Mouse (Mus musculus) ES-Bruce4 (cell line): ENCODE data around the gene Olfr1233. TPM values are rescaled to one million over a fixed set of nuclear protein-coding genes. Genes with fewer than 3 reads are reported as not detected.

Experiments
- H3K27ac ChIP-seq: 2 replicates; pipeline ENCODE4 v1.5.1; 2012; ENCODE audit warnings: low read length, inconsistent platforms; ENCODE audit not compliant: insufficient read depth
- H3K27me3 ChIP-seq: 2 replicates; pipeline ENCODE4 v1.6.1; 2012; ENCODE audit warnings: mild to moderate bottlenecking, low read length, inconsistent platforms; ENCODE audit not compliant: control insufficient read depth, poor library complexity, insufficient read depth, severe bottlenecking
- H3K36me3 ChIP-seq: 2 replicates; pipeline ENCODE4 v1.6.1; 2012; ENCODE audit warnings: inconsistent platforms, mild to moderate bottlenecking, low read length, moderate library complexity; ENCODE audit not compliant: control insufficient read depth, poor library complexity, insufficient read depth, severe bottlenecking
- H3K4me1 ChIP-seq: one replicate; pipeline ENCODE4 v1.8.1; 2011; ENCODE audit warnings: low read length; ENCODE audit not compliant: control insufficient read depth, insufficient read depth
- H3K4me3 ChIP-seq: 2 replicates; pipeline ENCODE4 v1.5.1; 2011; ENCODE audit warnings: low read depth, mild to moderate bottlenecking, low read length
- H3K9ac ChIP-seq: 2 replicates; pipeline ENCODE4 v1.6.1; 2012; ENCODE audit warnings: low read depth, mild to moderate bottlenecking, inconsistent platforms; ENCODE audit not compliant: poor library complexity, severe bottlenecking
- H3K9me3 ChIP-seq: replicated peaks from 2 replicates; pipeline ENCODE4 v1.6.1; 2012; ENCODE audit warnings: mild to moderate bottlenecking, low read length, inconsistent platforms; ENCODE audit not compliant: control insufficient read depth, poor library complexity, insufficient read depth, severe bottlenecking
- CTCF ChIP-seq: IDR thresholded peaks from one replicate; pipeline ENCODE4 v1.8.1; 2011; ENCODE audit warnings: low read depth, low read length
- EP300 ChIP-seq: IDR thresholded peaks from 2 replicates; pipeline ENCODE4 v1.6.1; 2011; ENCODE audit warnings: low read depth, low read length; ENCODE audit not compliant: insufficient read depth
- POLR2A ChIP-seq: IDR thresholded peaks from one replicate; pipeline ENCODE4 v1.8.1; 2011; ENCODE audit warnings: low read length; ENCODE audit not compliant: insufficient read depth
- polyA plus RNA-seq: library from polyadenylated mRNA; stranded (reverse); fragments of >200 nt; gene quantifications from 2 replicates; pipeline ENCODE4 v1.2.4, GENCODE M21; 2011; ENCODE audit warnings: low read depth; ENCODE audit not compliant: missing spikeins, insufficient read depth, insufficient read length

Gene Olfr1233
- not detected in 2 replicates for polyA plus RNA-seq

DNA sequence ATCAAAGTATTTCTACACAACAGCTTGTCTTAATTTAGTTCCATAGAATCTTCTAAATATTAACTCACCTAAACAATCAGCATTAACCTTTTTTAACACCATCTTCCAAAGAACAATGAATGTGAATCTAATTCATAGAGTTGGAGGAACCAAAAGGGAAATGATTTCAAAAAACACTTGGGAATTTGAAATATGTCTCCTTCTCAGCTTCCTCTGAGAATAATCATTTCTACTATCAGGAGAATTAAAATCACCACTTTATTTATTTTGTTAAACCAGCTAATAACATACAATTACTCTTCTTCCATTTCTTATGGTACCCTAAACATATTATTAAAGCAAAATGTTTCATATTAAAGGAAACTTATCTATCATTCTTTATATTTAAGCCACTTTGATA, at the start of gene Olfr1233:
Olfr1233 (minus strand) TSS at position 101 of the 400 bp plus-strand sequence.
- Histone ChIP-seq H3K36me3 (no peaks in the 10 kb centered on the region), H3K4me3 (no peak within 1 kb of the TSS), H3K4me1 (no peaks in the 10 kb centered on the region), H3K27ac (no peak within 1 kb of the TSS), H3K9me3 (no peaks in the 10 kb centered on the region), H3K27me3 (no peaks in the 10 kb centered on the region), H3K9ac (no peak within 1 kb of the TSS)
- TF ChIP-seq POLR2A (no peak), EP300 (no peak), CTCF (no peak)

DNA sequence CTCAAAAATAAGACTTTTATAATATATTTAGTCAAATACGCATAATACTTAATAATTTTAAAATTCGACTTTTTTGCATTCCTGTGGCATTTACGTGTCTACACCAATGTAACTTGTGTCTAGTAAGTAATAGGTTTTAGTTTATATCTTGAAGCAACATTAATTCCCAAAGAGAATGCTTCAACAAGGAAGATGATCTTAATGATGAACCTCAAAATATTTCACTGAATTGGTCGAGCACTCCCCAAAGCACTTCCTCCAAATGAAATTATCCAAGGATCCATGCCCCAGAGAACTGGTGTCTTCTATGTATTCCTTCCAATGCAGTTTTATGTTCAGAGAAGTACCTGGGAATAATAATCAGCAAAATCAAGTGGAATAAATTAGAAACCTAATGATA, 22.6 kb upstream of the Olfr1233 start, which contains the start of gene Olfr1234:
Olfr1234 (minus strand) TSS at position 101 of the 400 bp plus-strand sequence.
- TF ChIP-seq CTCF: no peak
- TF ChIP-seq EP300: no peak
- no peak for TF ChIP-seq POLR2A
- Histone ChIP-seq H3K4me3 (no peak within 1 kb of the TSS), H3K27me3 (no peaks in the 10 kb centered on the region), H3K36me3 (no peaks in the 10 kb centered on the region), H3K4me1 (no peaks in the 10 kb centered on the region), H3K27ac (no peak within 1 kb of the TSS), H3K9me3 (no peaks in the 10 kb centered on the region), H3K9ac (no peak within 1 kb of the TSS)

DNA sequence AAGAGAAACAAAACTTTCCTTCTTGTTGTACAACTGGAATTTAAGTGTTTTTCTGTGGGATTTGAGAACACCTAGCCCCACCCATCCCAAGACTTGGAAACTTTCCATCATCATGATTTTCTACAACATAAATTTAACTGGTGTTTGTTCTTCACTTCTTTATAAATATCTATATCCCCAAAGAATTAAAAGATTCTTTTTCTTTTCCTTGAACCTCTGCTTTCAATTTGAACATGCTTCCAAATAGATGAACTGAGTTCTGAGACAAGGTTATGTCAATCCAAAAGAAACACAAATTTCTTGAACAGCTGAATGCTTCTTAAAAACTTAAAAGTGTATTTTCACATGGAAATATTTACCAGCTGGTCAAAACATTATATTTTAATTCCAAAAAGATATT, 12.6 kb downstream of the Olfr1233 start, which contains the start of gene Olfr1232:
Olfr1232 (minus strand) TSS at position 101 of the 400 bp plus-strand sequence.
- no peaks in the 10 kb centered on the region for H3K36me3 ChIP-seq
- no peaks in the 10 kb centered on the region for H3K9me3 ChIP-seq
- TF ChIP-seq POLR2A (no peak), CTCF (no peak), EP300 (no peak)
- no peaks in the 10 kb centered on the region for H3K27me3 ChIP-seq
- no peak within 1 kb of the TSS for H3K9ac ChIP-seq
- no peak within 1 kb of the TSS for H3K4me3 ChIP-seq
- H3K4me1 ChIP-seq: no peaks in the 10 kb centered on the region
- H3K27ac ChIP-seq: no peak within 1 kb of the TSS

DNA sequence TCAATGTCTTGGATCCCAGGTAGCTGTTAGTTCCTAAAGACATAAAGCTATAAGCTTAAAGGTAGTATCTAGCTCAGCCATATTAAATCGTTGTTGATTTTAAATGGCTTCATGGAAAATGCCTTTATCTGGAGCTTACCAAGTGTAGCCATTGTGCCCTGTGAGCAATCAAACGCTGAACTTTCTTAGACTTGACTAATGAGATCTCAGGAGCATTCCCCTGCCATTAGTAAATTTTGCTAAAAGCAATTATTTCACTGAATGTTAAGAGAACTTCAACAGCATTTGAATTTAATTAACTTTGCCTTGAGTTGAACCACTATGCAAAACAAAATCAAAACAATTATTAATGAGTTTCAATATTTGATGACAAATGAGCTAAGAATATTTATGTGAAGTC, 35.2 kb downstream of the Olfr1233 start, which contains the start of gene Olfr1231:
Olfr1231 (minus strand) TSS at position 101 of the 400 bp plus-strand sequence.
- TF ChIP-seq EP300: no peak
- no peak for TF ChIP-seq POLR2A
- Histone ChIP-seq H3K27me3 (no peaks in the 10 kb centered on the region), H3K27ac (no peak within 1 kb of the TSS), H3K4me3 (no peak within 1 kb of the TSS), H3K4me1 (no peaks in the 10 kb centered on the region), H3K9me3 (no peaks in the 10 kb centered on the region), H3K9ac (no peak within 1 kb of the TSS), H3K36me3 (no peaks in the 10 kb centered on the region)

DNA sequence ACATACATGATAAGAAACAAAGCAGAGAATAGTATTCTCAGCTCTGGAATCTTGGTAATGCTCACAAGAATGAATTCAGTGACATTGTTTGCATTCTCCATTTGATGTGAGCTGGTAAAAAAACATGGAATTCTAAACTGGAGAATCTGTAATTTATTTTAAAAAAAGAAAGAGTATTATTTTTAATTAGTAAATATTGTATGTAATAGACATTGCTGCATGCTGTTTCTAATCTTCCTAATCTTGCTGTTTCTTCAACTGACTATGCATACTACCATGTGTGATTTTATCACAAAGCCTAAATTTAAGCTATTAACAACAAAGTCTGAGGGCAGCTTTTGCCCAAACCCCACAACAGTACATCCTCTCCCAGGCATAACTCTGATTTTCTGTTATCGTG, 45.0 kb downstream of the Olfr1233 start, which contains the start of gene Olfr1230:
Olfr1230 (minus strand) TSS at position 101 of the 400 bp plus-strand sequence.
- TF ChIP-seq POLR2A (no peak), EP300 (no peak), CTCF (no peak)
- H3K9me3 ChIP-seq: no peaks in the 10 kb centered on the region
- no peak within 1 kb of the TSS for H3K4me3 ChIP-seq
- no peaks in the 10 kb centered on the region for H3K4me1 ChIP-seq
- no peak within 1 kb of the TSS for H3K9ac ChIP-seq
- H3K36me3 ChIP-seq: no peaks in the 10 kb centered on the region
- no peak within 1 kb of the TSS for H3K27ac ChIP-seq
- H3K27me3 ChIP-seq: no peaks in the 10 kb centered on the region

DNA sequence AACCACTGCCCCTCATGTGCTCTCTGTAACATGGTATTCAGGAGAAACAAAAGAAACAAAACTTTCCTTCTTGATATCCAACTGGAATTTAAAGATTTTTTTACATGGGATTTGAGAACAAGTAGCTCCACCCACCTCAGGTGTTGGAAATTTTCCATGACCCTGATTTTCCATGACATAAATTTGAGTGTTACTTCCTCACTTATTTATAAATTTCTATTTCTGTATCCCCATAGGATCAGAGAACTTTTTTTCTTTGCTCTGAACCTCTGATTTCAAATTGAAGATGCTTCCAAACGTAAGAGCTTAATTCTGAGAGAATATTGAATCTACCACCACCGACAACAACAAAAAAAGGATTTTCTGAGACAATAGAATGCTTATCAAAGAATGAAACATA, 54.3 kb downstream of the Olfr1233 start, which contains the start of gene Olfr1229:
Olfr1229 (minus strand) TSS at position 101 of the 400 bp plus-strand sequence.
- Histone ChIP-seq H3K9me3 (no peaks in the 10 kb centered on the region), H3K27ac (no peak within 1 kb of the TSS), H3K4me3 (no peak within 1 kb of the TSS), H3K9ac (no peak within 1 kb of the TSS), H3K4me1 (no peaks in the 10 kb centered on the region), H3K36me3 (no peaks in the 10 kb centered on the region), H3K27me3 (no peaks in the 10 kb centered on the region)
- TF ChIP-seq CTCF: no peak
- no peak for TF ChIP-seq POLR2A
- TF ChIP-seq EP300: no peak

Other genes starting within 250 kb of the Olfr1233 start
- gene Olfr1220, start 235.6 kb downstream of the Olfr1233 start, polyA plus RNA-seq: not detected in 2 replicates
- gene Olfr1221, start 225.1 kb downstream of the Olfr1233 start, polyA plus RNA-seq: not detected in 2 replicates
- not detected in 2 replicates for gene Olfr1222, start 209.3 kb downstream of the Olfr1233 start, polyA plus RNA-seq
- gene Olfr1223, start 190.8 kb downstream of the Olfr1233 start, polyA plus RNA-seq: not detected in 2 replicates
- gene Olfr1224-ps1, start 178.3 kb downstream of the Olfr1233 start, polyA plus RNA-seq: not detected in 2 replicates
- not detected in 2 replicates for gene Olfr1225, start 167.7 kb downstream of the Olfr1233 start, polyA plus RNA-seq
- not detected in 2 replicates for gene Olfr1226, start 142.3 kb downstream of the Olfr1233 start, polyA plus RNA-seq
- not detected in 2 replicates for gene Olfr1228, start 88.3 kb downstream of the Olfr1233 start, polyA plus RNA-seq
- not detected in 2 replicates for gene Olfr1229, start 54.4 kb downstream of the Olfr1233 start, polyA plus RNA-seq
- not detected in 2 replicates for gene Olfr1230, start 45.1 kb downstream of the Olfr1233 start, polyA plus RNA-seq
- not detected in 2 replicates for gene Olfr1231, start 35.3 kb downstream of the Olfr1233 start, polyA plus RNA-seq
- gene Olfr1232, start 12.7 kb downstream of the Olfr1233 start, polyA plus RNA-seq: not detected in 2 replicates
- not detected in 2 replicates for gene Olfr1234, start 22.5 kb upstream of the Olfr1233 start, polyA plus RNA-seq
- gene Olfr1238, start 67.3 kb upstream of the Olfr1233 start, polyA plus RNA-seq: not detected in 2 replicates
- not detected in 2 replicates for gene Olfr1239, start 78.0 kb upstream of the Olfr1233 start, polyA plus RNA-seq
- gene Olfr1240, start 100.6 kb upstream of the Olfr1233 start, polyA plus RNA-seq: not detected in 2 replicates
- gene Olfr1241, start 144.7 kb upstream of the Olfr1233 start, polyA plus RNA-seq: not detected in 2 replicates
- gene Olfr1242, start 155.9 kb upstream of the Olfr1233 start, polyA plus RNA-seq: not detected in 2 replicates
- gene Olfr1243, start 189.1 kb upstream of the Olfr1233 start, polyA plus RNA-seq: not detected in 2 replicates
- not detected in 2 replicates for gene Olfr1245, start 236.0 kb upstream of the Olfr1233 start, polyA plus RNA-seq